Mouse (Mus musculus): Measurements from ENCODE around the gene Srl.

DNA sequence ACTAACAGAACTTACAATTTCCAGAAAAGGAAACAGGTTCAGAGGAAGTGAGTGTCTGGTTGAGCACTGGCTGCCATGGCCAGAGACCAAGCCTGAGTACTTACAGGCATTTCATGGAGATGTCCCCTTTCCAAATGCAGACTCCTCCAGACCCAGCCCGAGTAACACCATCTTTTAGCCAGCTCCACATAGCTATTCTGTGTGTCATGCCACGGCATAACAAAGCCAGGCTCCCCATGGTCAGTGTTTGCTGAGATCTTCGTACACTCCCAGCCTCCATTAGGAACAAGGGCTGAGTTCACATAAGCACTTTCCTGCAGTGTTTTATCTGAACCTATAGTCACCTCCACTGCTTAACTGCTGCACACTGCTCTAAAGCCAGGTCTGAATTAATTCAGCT lies 1.6 kb upstream of the Srl start:
- TF ChIP-seq CTCF (IDR thresholded peaks at IDR 0.05; ENCODE audit: low read depth), result no peak
- no peak for TF ChIP-seq EP300 (optimal IDR thresholded peaks at IDR 0.05)

Data from stomach, postnatal 0 days (tissue).